Mouse (Mus musculus): Measurements from ENCODE around the gene Thpo.

DNA sequence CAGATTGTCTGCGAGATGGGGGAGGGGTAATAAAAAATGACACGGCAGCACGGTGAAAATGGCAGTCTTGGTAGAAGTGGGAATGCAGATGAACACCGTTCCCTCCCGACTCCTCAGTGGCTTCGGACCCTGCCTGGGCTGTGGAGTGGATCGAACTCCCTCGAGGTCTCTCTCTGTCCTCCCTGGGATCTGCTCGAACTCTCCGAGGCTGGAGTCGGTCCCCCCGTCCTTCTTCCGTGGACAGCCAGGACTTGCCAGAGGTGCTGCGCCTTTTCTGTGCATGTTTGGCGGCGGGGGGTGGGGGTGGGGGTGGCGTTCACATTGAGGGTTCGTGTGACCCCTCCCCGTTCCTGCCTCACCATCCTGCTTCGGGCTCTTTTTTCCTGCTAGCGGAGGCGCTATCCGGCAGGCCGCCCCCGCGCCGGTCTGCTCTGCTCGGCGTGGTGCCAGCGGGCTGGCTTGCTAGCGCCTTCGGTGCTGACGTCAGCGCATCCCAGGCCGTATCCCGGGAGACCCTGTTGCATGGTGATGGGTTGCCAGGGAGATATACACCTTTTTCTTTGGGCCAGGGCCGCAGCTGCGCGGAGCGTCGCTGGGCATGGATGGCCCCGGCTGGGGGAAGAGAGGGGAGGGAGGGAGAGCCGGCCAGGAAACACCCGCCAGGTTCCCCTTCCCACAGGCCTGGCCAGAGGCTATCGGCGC is 38.5 kb downstream of the Thpo start:
- TF ChIP-seq POLR2A (IDR thresholded peaks at IDR 0.05; ENCODE audit: low read depth, low read length) (no peak), CTCF (IDR thresholded peaks at IDR 0.05; ENCODE audit: extremely low read depth, insufficient read length, insufficient replicate concordance, low read depth, low read length) (no peak)
